Mouse (Mus musculus) lung, postnatal 0 days (tissue): Measurements from ENCODE around the gene Krt8.

Source experiments
- CTCF ChIP-seq: IDR thresholded peaks from 2 replicates; pipeline ENCODE4 v1.5.1; 2016; ENCODE audit warnings: antibody characterized with exemption, mild to moderate bottlenecking
- EP300 ChIP-seq: IDR thresholded peaks from 2 replicates; pipeline ENCODE4 v1.6.1; 2016; ENCODE audit warnings: antibody characterized with exemption, mild to moderate bottlenecking, control low read depth

DNA sequence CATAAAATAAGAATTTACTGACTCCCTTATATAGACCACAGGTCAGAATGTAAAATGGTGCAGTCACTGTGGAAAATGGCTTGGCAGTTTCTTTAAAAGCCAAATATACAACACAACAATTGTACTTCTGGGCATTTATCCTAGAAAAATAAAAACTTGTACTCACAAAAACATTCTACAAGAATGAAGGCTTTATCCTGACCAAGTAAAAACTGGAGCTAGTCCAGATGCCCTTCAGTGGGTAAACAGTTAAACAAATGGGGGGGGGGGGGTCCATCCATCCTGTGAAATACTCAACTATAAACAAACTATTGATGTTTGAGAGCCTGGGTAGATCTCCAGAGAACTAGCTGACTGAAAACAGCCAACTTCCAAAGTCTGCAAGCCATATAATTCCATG, 45.6 kb upstream of the Krt8 start:
- TF ChIP-seq EP300 (no peak), CTCF (no peak)
